Mouse (Mus musculus) right cerebral cortex, adult 2 months (tissue): ENCODE measurements around the gene Pcnx2.

ENCODE experiments used
- DNase-seq, 2 experiments: peaks; one replicate each; pipeline ENCODE4 v3.0.0; 2021 to 2022; ENCODE audit warnings: low spot score in 2 of 2

Gene Pcnx2

GRCm38 (mm10) chr8:125897388-125897787 lies 729 bp downstream of the Pcnx2 start:
- peak; percentile 46 to 61 for DNase-seq

GRCm38 (mm10) chr8:125889920-125890319 lies 8.2 kb downstream of the Pcnx2 start:
- no peak for DNase-seq

GRCm38 (mm10) chr8:125887549-125887948 lies 10.6 kb downstream of the Pcnx2 start:
- DNase-seq: no peak

GRCm38 (mm10) chr8:125880447-125880846 lies 17.7 kb downstream of the Pcnx2 start:
- DNase-seq: no peak

GRCm38 (mm10) chr8:125873250-125873534 lies 24.9 kb downstream of the Pcnx2 start:
- DNase-seq: no peak

- DNase-seq: no peak
These were observed 25.4 kb downstream of the Pcnx2 start for GRCm38 (mm10) chr8:125872501-125873249.

- DNase-seq: peak; percentile 72 to 75
These were observed 27.2 kb downstream of the Pcnx2 start for GRCm38 (mm10) chr8:125870821-125871321.

GRCm38 (mm10) chr8:125870179-125870702 lies 27.9 kb downstream of the Pcnx2 start:
- DNase-seq: no peak

- no peak for DNase-seq
These were observed 28.4 kb downstream of the Pcnx2 start for GRCm38 (mm10) chr8:125869739-125870138.

DNA sequence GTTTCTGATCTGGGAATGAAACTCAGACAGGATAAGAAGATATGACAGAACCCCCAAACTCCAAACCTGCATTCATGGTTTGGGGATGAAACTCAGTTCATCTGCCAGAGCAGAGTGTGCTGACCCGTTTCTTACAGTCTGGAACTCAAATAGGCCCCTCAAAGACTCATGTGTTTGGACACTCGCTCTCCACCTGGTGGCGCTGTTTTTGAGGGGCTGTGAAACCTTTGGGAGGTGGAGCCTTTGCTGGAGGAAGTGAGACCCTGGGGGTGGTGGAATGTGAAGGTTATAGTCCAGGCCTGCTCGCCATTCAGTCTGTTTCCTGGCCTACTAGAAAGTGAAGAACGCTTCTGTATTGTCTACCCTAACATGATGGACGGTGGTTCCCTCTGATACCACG lies 29.6 kb downstream of the Pcnx2 start:
- no peak for DNase-seq

DNA sequence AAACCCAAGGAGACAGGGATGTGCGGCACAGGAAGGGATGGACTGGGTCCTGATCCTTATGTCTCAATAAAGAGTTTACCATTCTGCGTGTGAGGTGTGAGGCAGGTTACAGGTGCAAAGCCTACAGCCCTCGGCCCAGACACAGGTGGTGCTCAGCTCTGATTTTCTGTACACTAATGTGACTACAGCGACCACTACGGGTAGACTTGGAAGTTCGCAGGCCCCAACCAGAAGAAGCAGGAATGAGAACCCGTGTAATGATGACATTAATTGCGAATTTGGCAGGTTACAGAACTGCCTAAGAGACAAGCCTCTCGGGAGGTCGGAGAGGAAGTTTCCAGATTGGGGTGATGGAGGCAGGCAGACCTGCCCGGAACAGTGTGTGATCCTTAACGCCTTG lies 32.0 kb downstream of the Pcnx2 start:
- DNase-seq: no peak

DNA sequence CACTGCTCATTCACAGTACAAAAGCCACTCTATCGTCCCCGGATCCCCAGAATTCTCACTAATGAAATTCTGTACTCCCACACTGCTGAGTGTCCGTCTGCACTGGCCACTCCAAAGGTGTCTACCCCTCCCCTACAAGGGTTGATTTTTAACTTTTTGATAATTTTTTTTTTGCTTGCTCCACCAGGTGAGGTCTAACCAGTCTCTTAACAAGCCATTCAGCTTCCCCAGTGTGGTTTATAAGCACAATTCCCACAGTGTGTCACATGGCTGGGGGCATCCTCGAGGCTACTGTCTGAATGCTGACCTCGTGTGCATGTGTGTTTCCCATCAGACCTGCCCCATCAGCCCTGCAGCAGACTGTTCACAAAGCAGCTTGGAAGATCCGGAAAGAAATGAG lies 40.9 kb downstream of the Pcnx2 start:
- DNase-seq: no peak

DNA sequence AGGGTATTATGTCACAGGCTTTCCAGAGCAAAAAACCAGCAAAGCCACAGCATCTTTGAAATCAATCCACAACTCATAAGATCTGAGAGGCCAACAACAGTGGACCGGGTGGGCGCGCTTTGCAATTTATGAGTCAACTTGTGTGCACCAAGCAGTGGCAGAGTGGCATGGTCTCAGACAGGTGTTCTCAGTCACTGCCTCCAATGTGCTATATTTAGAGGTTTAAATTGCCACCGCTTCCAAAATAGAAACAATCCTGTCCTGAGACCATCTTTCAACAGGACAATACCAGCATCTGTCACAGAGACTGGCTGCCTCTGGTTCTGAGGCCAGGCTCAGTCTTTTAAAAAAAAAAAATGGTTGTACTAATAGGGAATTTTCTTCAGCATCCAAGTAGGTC lies 42.0 kb downstream of the Pcnx2 start:
- DNase-seq: no peak

GRCm38 (mm10) chr8:125854379-125854778 lies 43.7 kb downstream of the Pcnx2 start:
- DNase-seq: no peak

- DNase-seq: no peak
These were observed 44.8 kb downstream of the Pcnx2 start for GRCm38 (mm10) chr8:125853300-125853699.

GRCm38 (mm10) chr8:125849181-125849580 lies 48.9 kb downstream of the Pcnx2 start:
- DNase-seq: peak in 1 of 2 experiments; percentile 21

GRCm38 (mm10) chr8:125847842-125848241 lies 50.3 kb downstream of the Pcnx2 start:
- no peak for DNase-seq

- no peak for DNase-seq
These were observed 52.8 kb downstream of the Pcnx2 start for GRCm38 (mm10) chr8:125845281-125845680.

GRCm38 (mm10) chr8:125843122-125843836 lies 54.8 kb downstream of the Pcnx2 start:
- DNase-seq: no peak

DNA sequence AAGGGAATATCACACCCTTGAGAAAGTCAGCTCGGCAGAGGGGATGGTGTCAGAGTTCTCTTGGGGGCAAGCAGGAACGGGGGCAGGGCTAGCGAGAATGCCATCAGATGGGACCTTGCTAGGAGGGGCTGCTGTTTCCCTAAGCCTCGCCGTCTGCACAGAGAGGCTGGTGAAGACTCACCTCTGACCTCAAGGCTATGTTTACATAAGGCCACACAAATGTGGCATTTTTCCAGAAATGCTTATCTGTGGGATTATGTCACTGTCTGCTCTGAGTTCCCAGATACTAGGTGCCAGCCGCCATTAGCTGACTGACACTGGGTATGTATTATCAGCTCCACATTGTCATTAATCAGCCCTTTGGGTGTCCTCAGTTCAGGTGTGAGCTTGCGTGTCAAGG lies 56.0 kb downstream of the Pcnx2 start:
- DNase-seq: no peak

GRCm38 (mm10) chr8:125824688-125825087 lies 73.4 kb downstream of the Pcnx2 start:
- no peak for DNase-seq

DNA sequence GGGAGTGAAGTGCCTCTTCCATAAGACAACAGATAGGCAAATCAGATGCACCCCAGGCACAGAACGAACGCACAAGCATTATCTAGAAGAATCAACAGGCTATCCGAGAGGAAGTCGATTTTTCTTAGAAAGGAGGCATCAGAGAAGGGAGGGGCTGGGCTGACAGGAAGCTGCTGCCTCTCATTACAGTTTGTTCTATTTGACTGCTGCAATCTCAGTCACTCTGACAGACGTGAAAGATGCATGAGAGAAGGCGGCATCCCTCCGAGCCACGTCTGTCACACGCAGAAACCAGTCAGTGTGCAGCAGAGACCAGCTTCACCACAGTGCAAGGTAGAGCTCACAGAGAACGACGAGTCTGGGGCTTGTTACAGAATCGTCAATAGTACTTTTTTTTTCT lies 74.4 kb downstream of the Pcnx2 start:
- no peak for DNase-seq

DNA sequence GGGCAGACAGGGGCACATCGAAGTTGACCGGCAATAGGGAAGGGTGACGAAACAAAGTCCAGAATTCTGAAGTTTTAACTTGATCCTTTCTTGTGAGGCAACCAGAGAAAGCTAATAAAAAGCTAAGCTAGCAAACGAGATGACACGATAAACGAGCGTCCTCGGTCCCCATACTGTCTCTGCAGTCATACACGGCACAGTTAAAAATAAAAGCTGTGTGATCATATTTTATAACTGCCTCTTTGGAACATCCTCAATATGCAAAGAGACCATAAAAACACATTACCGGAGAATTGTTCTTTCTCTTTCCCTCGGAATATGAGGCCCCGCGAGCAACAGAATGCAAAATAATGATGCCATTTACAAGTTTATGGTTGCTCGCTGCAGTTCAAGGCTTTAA lies 76.1 kb downstream of the Pcnx2 start:
- DNase-seq: no peak
